Mouse (Mus musculus) midbrain, embryonic 14.5 days (tissue): ENCODE measurements at regions not wholly inside any gene's neighbourhood (a gene's known extent, or its start where the extent isn't known, plus 50 kb on each side); places are given as distances from the start of the nearest gene placed in this dataset.

ENCODE experiments used
- ATAC-seq: fragments of 200-750 bp; cut with Nextera tagmentation; 2 replicates; pipeline ENCODE4 v1.8.0; 2017; ENCODE audit warnings: moderate number of reproducible peaks, moderate library complexity; ENCODE audit not compliant: low FRiP score, low TSS enrichment
- DNase-seq: peaks from one replicate; pipeline ENCODE4 v3.0.0-alpha.2; 2015
- H3K27ac ChIP-seq: fragments of 300-500 bp; sonication (generic); replicated peaks from 2 replicates; pipeline ENCODE4 v1.5.1; 2014; ENCODE audit warnings: mild to moderate bottlenecking, low read depth, low read length, moderate library complexity
- H3K27me3 ChIP-seq: fragments of 300-500 bp; sonication (generic); 2 replicates; pipeline ENCODE4 v1.6.1; 2014; ENCODE audit warnings: low read length, control low read depth, mixed read lengths; ENCODE audit not compliant: control insufficient read depth, insufficient read depth
- H3K36me3 ChIP-seq: fragments of 300-500 bp; sonication (generic); 2 replicates; pipeline ENCODE4 v1.6.1; 2014; ENCODE audit warnings: low read length, control low read depth; ENCODE audit not compliant: control insufficient read depth, insufficient read depth
- H3K4me1 ChIP-seq: fragments of 300-500 bp; sonication (generic); 2 replicates; pipeline ENCODE4 v1.6.1; 2014; ENCODE audit warnings: mild to moderate bottlenecking, antibody characterized with exemption, low read length, control low read depth; ENCODE audit not compliant: control insufficient read depth, insufficient read depth
- H3K4me2 ChIP-seq: fragments of 300-500 bp; sonication (generic); 2 replicates; pipeline ENCODE4 v1.6.1; 2014; ENCODE audit warnings: mild to moderate bottlenecking, low read length, moderate library complexity
- H3K4me3 ChIP-seq: fragments of 300-500 bp; sonication (generic); replicated peaks from 2 replicates; pipeline ENCODE4 v1.5.1; 2014; ENCODE audit warnings: low read depth, low read length
- H3K9ac ChIP-seq: fragments of 300-500 bp; sonication (generic); replicated peaks from 2 replicates; pipeline ENCODE4 v1.6.1; 2014; ENCODE audit warnings: mild to moderate bottlenecking, low read length, moderate library complexity
- H3K9me3 ChIP-seq: fragments of 300-500 bp; sonication (generic); 2 replicates; pipeline ENCODE4 v1.6.1; 2016; ENCODE audit warnings: low read length, control low read depth, mixed read lengths; ENCODE audit not compliant: control insufficient read depth
- WGBS: fragments of 180-500 bp; shearing (Covaris S2); extraction: QIAGEN DNeasy Blood & Tissue Kit; methylation state at CpG from one replicate; pipeline ENCODE4 v1.1.7; 2014; 5-methylcytosine and 5-hydroxymethylcytosine counted together

DNA sequence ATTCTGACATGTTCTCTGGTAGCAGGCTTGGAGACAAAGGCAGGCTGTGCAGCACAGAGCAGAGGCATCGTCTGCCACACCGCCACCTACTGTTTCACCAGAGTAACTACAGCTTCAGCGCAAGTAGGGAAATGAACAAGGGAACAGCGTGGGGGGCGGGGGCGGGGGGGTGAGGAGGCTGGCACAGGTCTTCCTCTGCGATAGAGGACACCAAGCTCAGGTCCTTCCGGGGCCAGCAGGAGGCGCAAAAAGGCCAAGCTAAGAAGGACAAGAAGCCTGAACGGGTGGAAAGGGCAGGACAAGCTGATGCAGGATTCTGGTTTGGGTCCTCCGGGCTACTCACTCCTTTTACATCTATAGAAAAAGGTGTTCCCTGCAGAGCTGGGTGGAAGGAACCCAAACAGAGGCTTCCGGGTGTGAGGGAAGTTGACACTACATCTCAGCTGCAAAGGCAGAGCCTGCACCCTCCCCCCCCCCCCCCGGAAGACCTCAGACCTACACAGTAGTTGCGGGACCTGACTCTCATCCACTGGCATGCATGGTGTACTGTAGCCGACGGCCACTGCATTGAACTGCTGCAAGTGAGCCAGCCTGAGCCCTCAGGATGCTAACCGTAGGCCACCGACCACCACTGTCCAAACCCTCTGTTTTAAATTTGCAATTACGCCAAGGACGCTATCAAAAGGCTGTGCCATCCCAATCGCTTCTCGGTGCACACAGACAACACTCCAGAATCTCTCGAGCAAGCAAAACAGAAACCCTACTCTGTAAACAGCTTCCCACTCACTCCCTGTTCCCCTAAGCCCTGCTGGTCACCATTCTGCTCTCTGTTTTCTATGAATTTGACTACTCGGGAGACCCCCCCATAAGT, 2396.6 kb upstream of the 5930422O12Rik start:
- 4% methylated on average over 24 of the region's 24 CpGs for WGBS

GRCm38 (mm10) chr8:31033281-31033680, 2395.2 kb upstream of the 5930422O12Rik start:
- no peaks in the 10 kb centered on the region for H3K27me3 ChIP-seq
- no peaks in the 10 kb centered on the region for H3K9me3 ChIP-seq
- H3K36me3 ChIP-seq = no peaks in the 10 kb centered on the region
- DNase-seq (peak; percentile 95), ATAC-seq (peak; percentile 60; the same call in 1 of the 2 replicates)
- H3K4me1 ChIP-seq = peaks cover 19% of the 10 kb centered on the region; the same call in 1 of the 2 replicates
- H3K4me3 ChIP-seq = peak overlapping the region; percentile 32
- 2% methylated on average over 13 of the region's 13 CpGs for WGBS
- H3K9ac ChIP-seq = no peak overlapping the region; the same call in 1 of the 2 replicates
- peak overlapping the region; percentile 69 for H3K27ac ChIP-seq
- H3K4me2 ChIP-seq = peak overlapping the region; percentile 51

More for the DNA sequence above, 2396.6 kb upstream of the 5930422O12Rik start:
- peak; percentile 89 for ATAC-seq
- peaks cover 12% of the 10 kb centered on the region; the same call in 1 of the 2 replicates for H3K4me1 ChIP-seq
- peak; percentile 90 for DNase-seq
- H3K36me3 ChIP-seq = no peaks in the 10 kb centered on the region
- no peaks in the 10 kb centered on the region for H3K27me3 ChIP-seq
- no peaks in the 10 kb centered on the region for H3K9me3 ChIP-seq
- peak overlapping the region; percentile 51 for H3K4me2 ChIP-seq
- H3K27ac ChIP-seq = peak overlapping the region; percentile 69
- H3K9ac ChIP-seq = peak overlapping the region; percentile 51
- H3K4me3 ChIP-seq = peak overlapping the region; percentile 20

DNA sequence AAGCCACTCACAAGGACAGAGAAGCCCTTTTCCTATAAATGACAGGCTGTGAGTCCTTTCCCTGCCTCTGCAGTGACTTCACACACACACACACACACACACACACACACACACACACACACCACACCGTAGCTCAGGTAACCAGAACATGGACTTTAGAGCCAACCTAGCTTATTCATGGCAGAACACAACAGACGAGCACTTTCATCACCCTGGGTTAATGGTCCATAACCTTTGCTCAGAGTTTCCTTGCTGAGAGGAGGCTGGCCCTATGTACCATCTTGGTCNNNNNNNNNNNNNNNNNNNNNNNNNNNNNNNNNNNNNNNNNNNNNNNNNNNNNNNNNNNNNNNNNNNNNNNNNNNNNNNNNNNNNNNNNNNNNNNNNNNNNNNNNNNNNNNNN, 2391.6 kb upstream of the 5930422O12Rik start:
- ATAC-seq = no peak
- H3K27ac ChIP-seq = no peak overlapping the region
- H3K4me2 ChIP-seq = no peak overlapping the region
- H3K9me3 ChIP-seq = no peaks in the 10 kb centered on the region
- H3K4me3 ChIP-seq = no peak overlapping the region
- no peak overlapping the region for H3K9ac ChIP-seq
- peaks cover 16% of the 10 kb centered on the region; the same call in 1 of the 2 replicates for H3K4me1 ChIP-seq
- no peaks in the 10 kb centered on the region for H3K36me3 ChIP-seq
- DNase-seq = no peak
- 60% methylated on average over 2 of the region's 2 CpGs for WGBS
- no peaks in the 10 kb centered on the region for H3K27me3 ChIP-seq
